Mouse (Mus musculus): ENCODE results near the gene Gm20388.

Gm20388 gene

DNA sequence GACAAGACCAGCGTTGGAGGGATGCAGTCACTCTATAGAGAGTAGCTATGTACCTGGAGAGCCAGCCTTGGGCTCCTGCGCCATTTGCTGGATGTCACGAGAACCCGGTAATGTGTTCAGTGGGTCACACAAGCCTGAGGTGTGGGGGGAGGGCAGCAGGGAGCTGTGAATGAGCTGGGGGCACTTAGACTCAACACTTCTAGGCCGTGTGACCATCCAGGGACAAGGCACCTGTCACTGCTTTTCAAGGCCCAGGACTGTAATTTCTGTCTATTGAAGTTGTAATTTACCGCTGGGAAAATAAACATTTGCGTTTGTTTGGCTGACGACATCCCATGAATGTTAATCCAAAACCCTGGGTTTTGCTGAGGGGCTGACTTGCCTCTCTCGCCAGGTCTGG is 2776.2 kb downstream of the Gm20388 start:
- no peak for DNase-seq (ENCODE audit: low spot score)

DNA sequence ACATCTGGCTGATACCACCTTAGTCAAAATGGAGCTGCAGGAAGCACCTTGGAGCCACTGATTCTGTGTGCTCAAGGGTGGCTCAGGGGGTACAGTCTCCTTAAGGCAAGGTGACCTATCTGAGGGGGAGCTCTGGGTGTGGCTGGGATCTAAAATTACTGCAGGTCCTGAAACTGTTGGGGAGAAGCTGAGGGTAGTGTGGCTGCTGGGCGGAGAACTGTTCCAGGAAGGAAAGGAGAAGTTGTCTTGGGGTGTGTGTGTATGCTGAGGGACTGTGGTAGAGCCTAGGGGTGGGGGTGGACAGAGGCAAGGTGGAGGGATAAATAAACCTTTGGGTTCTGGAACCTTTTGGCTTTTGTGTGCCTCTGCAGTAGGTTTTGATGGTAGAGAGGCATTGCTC is 2778.7 kb downstream of the Gm20388 start:
- no peak for DNase-seq (ENCODE audit: low spot score)

DNA sequence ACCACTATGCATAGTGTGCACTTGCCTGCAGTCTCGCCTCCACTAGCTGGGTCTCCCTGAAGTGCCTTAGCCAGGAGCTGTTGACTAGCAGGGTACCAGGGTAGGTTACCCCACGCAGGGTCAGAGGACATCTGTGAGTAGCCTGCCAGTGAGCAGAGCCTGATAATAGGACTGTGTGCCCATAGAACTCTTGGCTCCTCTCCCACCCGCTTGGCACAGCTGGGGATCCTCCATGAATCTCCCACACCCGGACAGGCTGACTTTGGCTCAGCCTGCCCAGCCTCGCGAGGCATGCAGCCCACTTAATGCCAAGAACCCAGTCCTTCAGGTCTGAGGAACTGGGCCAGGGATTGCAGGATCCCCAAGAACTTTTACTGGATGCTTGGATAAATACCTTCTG is 2780.4 kb downstream of the Gm20388 start:
- DNase-seq (ENCODE audit: low spot score): no peak

DNA sequence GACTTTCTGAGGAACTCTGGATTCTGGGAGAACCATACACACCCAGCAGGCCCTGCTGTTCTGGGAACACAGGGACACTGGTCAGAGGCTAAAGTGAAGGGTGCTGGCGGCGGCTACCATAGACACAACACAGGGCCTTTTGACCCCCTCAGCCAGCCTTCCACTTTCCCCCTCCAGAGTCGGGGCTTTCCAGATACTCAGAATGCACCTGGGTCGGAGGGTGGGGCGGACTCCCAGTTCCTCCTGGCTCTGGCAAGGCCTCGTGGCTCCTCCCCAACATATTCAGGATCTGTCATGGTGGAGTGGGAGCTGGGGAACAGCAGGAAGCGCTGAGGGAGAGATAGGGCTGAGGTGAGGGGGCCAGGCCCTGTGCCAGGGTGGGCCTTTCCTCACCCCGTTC is 2781.5 kb downstream of the Gm20388 start:
- DNase-seq (ENCODE audit: low spot score): no peak

DNA sequence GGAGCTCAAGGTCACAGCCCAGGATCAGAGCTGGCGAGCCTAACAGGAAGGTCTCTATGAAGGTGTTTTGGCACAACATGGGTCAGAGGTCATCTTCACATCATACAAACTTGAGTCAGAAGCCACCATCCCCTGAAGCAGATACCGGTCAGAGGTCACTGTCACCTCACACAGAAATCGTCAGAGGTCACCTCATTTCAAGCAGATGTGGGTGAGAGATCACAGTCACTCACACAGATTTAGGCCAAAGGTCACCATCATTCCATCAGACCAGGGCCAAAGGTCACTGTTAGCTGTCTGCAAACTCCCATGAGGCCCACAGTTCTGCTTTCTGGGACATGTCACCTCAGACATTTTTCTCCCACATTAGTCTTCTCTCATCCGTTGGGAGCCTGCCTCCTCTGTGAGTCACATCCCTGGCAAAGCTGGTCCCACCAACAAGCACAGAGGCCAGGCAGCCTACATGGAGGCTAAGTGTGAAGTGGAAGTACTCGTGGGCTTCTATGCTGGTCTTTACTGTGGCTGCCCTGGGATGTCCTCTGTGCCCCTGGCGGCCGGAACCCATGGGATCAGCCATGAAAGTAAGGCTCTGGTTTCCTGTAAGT is 2784.9 kb downstream of the Gm20388 start:
- DNase-seq (ENCODE audit: low spot score): no peak

DNA sequence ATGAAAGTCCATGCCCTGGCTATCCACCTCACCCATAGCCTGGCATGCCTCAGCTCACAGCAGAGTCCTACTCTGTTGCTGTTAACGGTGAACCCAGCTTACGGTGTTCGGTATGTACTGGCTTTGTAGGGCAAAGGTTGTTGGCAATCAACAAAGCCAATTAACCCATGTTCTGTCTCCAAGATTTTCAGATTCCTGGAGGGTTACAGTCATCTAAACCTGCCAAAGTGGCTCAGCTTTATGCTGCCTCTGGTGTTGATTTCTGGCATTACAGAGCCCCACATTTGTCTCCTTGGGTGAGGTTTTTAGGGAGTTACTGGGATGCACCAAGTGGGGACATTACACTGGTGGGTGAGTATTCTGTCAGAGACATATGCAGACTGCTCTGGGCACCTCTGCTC is 2786.5 kb downstream of the Gm20388 start:
- DNase-seq (ENCODE audit: low spot score): peak; percentile 77

DNA sequence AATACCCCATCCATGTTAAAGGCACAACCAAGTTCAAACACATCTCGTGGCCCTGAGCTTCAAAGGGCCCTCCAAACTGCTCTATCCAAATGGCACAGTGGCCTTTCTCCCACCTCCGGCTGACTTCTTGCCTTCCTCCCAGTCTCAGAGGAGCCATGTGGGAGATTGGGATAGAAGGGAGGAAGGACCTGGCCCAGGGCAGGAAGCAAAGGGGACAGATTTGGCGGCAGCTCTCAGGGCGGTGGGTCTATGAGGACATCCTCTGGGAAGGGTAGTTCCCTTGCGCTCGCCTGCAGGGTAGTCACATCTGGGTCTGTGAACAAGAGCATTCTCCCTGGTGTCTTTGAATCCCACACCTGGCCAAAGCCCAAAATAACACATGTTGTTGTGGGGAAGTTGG is 2786.9 kb downstream of the Gm20388 start:
- no peak for DNase-seq (ENCODE audit: low spot score)

DNA sequence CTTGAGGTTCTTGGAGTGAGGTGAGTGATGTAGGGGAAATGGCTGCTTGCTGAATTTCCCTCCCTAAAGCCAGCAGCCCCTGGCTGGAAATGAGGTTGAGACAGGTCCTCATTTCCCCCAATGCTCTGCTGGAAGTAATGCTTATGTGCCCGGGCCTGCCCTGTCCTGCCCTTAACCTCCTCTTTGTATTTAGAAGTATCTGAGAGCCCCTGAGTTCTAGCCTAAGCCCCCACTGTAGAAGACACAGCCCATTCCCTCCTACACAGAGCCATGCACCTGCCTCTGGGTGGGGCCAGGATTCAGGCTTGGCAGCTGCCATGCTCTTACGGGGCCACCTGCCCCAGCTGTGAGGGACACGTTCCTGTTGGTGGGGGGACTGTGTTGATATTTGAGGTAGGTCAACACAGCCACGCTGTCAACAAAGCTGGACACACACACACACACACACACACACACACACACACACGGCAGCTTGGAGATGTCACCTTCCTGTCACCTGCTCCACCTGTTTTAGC is 2787.7 kb downstream of the Gm20388 start:
- DNase-seq (ENCODE audit: low spot score): no peak

DNA sequence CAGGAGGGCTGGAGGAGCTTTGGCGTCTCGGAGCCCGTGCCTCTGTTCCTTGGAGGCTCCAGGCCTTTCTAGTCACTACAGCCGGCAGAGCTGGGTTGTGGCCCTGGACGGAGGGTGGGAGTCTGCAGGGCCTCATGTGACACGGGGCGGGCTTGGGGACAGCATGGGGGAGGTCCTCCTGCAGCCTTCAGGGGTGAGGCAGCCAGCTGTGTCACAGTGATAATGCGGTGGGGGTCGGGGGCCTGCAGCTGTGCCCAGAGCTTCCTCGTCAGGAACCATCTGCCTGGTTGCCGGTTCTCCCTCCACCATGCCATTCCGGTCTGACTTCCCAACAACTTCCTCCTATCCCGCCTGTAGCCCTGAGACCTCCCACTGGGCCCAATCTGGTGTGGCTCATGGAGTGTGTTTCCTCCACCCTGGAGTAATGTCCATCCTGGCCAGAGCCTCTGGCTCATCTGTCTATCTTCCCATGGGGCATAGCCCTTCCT is 2788.4 kb downstream of the Gm20388 start, which contains the start of gene Cbfa2t3:
Gene Cbfa2t3, minus strand, starts transcription at position 105 of the 488 bp plus-strand sequence.
- DNase-seq (ENCODE audit: low spot score): no peak

DNA sequence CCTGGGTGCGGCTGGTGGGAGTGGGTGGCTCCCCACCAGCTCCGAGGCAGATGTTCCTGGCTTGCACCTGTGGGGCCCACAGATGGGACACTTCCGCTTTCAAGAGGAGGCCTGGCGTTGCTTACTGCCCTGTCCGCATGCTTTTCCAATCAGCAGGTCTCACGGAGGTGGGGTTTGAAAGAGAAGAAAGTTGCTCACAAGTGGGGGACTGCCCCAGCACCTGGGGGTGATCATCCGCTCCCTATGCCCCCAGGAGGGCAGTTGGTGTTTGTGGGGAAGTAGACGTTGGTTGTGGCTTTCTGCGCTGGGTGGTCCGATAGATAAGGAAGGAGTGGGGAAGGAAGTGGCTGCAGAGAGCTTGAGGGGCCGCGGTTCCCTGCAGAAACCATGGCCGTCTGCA is 2790.0 kb downstream of the Gm20388 start:
- DNase-seq (ENCODE audit: low spot score): no peak

DNA sequence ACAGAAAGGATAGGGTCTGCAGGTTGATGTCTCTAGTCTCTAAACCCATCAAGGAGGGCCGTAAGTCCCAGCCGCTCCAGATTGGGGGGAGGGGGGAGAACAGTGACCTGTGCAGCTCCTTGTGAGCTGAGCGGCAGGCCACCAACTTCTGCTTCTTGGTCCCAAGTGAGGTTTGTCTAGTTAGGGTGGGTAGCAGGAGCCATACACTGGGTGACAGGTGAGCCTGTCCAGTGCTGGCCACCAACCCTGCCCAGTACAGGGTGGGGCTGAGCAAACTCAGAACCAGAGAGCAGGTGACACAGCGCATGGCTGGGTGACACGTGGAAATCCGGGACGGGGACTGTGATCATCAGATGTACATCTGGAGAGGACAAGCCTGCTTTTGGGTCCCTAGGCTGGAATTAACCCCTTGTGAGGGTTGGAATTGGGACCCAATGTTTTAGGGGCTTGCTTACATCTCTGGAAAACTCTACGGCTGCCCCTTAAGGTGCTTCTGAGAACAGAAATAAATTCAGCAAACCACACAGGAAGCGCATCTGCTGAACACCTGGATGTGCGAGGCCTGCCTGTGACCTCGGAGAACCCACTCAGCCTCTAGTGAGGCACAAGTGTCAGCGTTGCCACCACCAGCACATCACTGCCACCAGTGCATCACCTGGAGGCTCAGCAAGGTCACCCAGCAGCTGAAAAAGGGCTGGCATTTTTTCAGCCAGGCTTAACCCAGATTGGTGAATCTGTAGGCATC is 2791.0 kb downstream of the Gm20388 start:
- DNase-seq (ENCODE audit: low spot score): no peak

DNA sequence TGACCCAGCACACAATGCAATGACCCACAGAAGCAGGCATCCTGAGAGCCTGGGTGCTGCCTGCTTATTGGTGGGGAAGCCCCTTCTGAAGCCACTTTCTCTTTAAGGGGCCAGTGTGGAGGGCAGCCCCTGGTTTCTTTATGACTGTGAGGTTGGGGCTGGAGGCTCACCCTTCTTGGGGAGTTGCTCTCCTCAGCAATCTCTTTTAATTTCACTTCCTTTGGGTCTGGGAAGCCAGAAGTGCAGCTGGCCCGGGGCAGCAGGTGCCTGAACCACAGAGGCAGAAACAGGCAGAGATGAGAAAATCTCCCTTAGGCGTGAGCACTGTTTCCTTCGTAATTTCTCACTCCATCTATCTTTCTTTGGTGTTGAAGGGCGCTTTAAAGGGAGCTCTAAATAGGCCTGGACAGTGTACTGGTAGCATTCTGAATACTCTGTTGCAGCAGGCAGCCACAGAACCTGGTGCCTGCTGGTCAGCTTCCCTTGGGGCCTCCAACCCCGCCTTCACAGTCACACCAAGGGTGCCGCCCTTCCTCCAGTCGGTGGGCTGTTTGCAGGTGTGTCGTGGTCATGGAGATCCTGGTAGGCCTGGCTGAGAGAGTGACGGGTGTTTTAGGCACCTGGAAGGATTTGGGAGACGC is 2791.8 kb downstream of the Gm20388 start:
- no peak for DNase-seq (ENCODE audit: low spot score)

DNA sequence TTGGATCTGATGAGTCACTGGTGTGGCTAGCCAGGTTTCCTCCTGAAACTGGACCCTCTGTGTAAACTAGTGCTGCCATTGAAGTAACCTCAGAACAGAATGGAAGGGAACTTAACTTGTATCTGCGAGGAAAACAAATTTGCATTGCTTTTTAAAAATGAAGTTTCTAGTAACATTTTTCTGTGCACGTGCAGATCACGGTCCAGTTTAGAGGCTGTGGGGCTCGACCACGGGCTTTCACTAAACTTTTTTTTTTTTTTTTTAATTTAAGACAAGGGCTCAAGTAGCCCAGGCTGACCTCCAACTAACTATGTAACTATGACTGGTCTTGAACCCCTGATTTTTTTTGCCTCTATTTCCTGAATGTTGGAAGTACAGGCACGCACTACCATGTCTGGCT is 2792.3 kb downstream of the Gm20388 start:
- DNase-seq (ENCODE audit: low spot score): no peak

DNA sequence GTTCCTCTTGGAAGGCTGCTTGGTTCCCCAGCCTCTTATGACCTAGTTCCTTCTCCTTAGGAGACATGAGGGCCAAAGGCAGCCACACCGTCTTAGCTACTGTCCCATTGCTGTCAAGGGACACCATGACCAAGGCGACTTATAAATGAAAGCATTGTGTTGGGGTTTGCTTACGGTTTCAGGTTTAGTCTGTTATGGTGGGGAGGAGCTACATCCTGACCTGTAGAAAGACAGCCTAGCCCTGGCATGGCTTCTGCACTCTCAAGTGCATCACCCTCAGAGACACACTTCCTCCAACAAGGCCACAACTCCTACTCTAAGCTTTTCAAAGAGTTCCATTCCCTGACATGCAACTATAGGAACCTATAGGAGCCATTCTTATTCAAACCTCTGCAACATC is 2794.0 kb downstream of the Gm20388 start:
- DNase-seq (ENCODE audit: low spot score): no peak

DNA sequence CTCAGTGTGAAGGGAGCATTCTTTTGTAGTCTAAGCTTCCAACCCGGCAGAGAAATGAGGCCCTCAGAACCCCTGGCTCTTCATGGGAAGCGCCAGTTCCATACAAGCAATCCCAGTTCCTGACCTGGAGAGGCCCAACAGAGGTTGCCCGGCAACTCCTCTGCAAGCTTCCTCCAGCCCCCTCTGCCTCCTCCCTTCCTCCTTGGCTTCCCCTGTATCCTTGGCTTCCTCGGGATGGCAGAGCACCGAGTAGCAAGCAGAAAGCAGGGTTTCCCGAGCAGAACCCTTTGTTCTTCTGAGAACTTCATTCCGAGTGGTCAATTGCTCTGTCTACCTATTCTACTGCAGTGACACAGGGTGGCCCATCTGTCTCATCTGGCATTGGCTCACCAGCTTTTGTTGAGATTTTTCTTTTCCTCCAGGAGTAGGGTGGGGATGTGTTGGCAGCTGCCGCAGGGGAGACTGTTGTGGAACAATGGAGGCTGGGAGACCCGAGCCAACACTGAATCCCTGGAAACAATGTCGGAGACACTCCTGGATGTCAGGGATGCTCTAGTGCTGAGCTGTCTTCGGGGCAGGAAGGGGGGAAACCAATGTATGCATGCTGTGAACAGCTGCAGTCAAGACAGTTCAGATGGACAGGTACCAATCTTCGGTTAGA is 2795.4 kb downstream of the Gm20388 start:
- DNase-seq (ENCODE audit: low spot score): peak; percentile 46

DNA sequence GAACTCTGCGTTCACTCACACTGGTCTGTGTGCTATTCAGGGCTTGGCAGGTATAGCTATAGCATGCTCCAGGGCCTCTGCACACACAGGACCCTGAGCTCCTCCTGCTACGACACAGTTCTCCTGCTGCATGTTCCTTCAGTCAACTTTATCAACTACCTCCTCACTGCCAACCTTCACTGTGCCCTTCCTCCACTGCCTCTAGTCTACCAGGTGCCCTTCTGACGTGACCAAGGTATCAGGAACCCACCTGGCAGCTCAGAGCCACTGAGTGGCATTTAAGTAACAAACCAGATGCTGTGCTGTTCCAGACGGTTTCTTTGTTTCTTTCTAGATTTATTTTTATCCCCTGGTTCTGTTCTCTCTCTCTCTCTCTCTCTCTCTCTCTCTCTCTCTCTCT is 2796.5 kb downstream of the Gm20388 start:
- DNase-seq (ENCODE audit: low spot score): no peak

DNA sequence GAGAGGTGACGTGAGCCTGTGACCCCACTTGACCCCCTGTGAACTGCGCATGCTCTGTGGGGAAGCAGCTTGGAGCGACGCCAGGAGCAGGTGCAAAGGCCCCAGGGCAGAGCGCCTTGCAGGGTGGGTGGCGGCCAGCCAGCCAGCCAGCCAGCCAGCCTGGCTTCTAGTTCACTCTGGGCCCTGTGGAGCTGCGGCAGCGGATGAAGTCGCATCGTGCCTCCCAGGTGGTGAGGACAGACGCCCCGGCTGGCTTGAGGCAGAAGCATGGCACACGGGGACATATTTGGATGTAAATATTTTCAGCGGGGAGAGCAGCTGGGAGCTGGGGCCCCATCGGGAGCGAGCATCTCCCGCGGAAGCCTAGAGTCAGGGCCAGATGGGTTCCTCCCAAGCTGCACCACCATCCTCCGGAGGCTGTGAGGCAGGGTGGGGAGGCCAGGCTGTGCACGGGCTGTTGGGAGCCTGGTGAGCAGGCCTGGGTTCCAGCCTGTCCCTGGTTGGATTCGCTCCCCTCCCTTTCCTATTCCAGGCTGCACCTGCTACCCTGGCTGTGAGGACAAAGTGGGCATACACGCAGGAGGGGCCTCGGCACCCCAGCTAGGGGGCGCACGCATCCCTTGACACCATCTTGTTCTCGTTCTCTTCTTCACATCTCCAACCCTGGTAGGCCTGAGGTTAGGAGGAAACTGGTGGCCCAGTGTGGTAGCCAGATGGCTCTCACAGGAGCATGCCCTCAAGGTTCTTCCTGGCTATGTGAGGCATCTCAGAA is 2798.9 kb downstream of the Gm20388 start:
- DNase-seq (ENCODE audit: low spot score): peak; percentile 39

DNA sequence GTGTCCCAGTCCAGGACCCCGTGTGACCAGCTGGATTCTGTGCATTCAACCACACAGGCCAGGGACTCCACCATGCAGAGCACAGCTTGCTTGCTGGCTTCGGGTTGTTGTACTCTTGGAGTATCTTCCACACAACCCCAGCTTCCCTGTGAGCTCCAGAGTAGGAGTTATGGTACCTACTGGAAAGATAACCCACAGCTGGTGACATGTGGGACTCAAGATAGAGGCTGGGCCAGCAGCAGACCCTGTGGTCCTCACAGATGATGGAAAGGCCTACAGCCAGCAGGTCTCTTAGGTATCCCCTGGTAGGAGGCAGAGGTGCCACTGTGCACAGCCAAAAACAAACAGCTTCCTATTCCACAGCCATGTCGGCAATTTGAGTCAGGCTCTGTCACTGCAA is 2800.8 kb downstream of the Gm20388 start:
- no peak for DNase-seq (ENCODE audit: low spot score)

DNA sequence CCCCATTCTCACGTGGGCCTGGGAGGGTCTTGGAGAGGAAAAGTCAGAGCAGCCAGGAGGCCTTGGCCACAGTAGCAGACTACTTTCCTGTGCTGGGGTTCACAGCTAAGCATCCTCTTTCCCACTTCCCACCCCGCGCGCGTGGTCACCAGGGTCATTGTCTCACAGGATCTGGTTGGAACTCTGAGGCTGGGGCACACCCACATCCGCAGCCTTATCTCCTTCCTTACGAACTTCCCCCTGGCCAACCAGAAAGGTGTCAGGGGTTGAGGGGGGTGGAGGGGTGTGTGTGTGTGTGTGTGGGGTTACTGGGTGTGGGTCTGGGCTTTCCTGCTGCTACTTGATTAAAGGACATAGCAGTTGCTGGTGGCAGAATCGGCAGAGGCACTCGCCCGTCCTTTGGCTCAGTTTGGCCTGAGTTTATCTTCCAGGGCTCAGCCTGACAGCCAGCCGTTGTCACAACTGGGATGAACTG is 2801.3 kb downstream of the Gm20388 start:
- no peak for DNase-seq (ENCODE audit: low spot score)

DNA sequence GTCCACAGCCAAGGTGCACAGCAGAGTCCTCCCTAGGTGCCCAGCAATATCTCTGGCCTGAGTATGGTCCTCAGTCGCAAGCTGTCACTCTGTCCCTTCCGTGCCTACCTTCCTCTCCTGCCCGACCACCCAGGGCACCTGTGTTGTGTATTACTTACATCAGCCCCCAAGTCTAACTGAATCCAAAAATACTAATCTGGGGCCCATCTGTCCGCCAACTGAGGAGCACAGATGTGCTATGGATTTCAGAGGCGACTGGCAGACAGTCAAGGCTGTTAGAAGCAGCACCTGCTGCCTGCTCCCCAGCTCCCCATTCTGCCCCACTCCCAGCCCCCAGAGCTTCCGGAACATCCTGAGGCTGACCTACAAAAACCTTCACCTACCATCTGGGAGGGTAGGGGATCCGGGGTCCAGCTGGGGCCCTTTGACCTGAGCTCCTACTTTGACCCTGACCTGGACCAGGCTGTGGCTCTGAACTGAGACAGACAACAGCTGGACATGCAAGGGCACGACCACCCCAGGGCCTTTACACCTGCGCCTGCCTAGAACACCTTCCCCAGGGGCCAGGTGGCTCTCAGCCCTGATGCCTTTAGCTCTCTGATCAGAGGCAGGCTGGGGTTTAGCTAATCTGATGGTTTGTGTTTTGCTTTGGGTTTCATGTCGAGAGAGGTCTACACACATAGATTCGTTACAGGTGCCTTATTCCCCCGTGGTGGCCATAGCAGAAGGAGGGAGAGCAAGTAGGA is 2801.9 kb downstream of the Gm20388 start:
- DNase-seq (ENCODE audit: low spot score): no peak

DNA sequence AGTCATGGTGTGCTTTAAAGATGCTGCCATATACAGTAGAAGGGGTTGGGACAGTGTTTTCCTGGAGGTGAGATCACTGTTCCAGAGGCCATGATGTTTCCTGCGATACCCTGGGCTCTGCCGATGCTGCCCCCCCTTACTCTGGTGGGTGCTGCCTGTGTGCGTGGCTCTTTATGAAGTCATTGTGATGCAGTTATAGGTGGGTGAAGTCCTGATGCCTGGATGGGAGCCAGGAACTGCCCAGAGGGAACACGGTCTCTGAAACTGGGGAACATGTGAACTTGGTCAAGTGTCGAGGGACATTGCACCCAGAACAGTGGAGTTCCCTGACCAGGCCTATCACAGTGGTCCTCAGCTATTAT is 2802.5 kb downstream of the Gm20388 start:
- DNase-seq (ENCODE audit: low spot score): no peak

All from retina, embryonic 14.5 days (tissue).